Mouse (Mus musculus): ENCODE results near the gene Wnt3a. TPM values are rescaled to one million over a fixed set of nuclear protein-coding genes. Genes with fewer than 3 reads are reported as not detected.
A peak's percentile ranks its signal among the peaks of the same experiment; 100 is the strongest.

Gene Wnt3a
- polyA plus RNA-seq, 1 experiment from 2014 or later: not detected

GRCm38 (mm10) chr11:59278047-59278446, 12.5 kb downstream of the Wnt3a start:
- Histone ChIP-seq H3K27ac (ENCODE audit: low read length) (no peak overlapping the region), H3K9ac (ENCODE audit: low read length) (no peak overlapping the region), H3K4me1 (ENCODE audit: control insufficient read depth, insufficient read depth, low read length) (peaks cover 2% of the 10 kb centered on the region), H3K9me3 (replicated peaks; ENCODE audit: control insufficient read depth, low read length) (no peaks in the 10 kb centered on the region), H3K27me3 (ENCODE audit: control insufficient read depth, insufficient read depth, low read length) (peaks cover 48% of the 10 kb centered on the region), H3K4me3 (ENCODE audit: low read length) (no peak overlapping the region), H3K36me3 (ENCODE audit: control insufficient read depth, insufficient read depth) (no peaks in the 10 kb centered on the region), H3K4me2 (ENCODE audit: low read depth, low read length) (no peak overlapping the region)
- no peak for ATAC-seq (replicated peaks; ENCODE audit: extremely low read depth, insufficient read depth, low FRiP score)
- 59% methylated on average over 4 of the region's 4 CpGs for WGBS

- Histone ChIP-seq H3K27ac (ENCODE audit: low read length) (no peak overlapping the region), H3K36me3 (ENCODE audit: control insufficient read depth, insufficient read depth) (no peaks in the 10 kb centered on the region), H3K27me3 (ENCODE audit: control insufficient read depth, insufficient read depth, low read length) (peaks cover 45% of the 10 kb centered on the region), H3K9ac (ENCODE audit: low read length) (no peak overlapping the region), H3K4me2 (ENCODE audit: low read depth, low read length) (no peak overlapping the region), H3K4me3 (ENCODE audit: low read length) (no peak overlapping the region), H3K9me3 (replicated peaks; ENCODE audit: control insufficient read depth, low read length) (no peaks in the 10 kb centered on the region), H3K4me1 (ENCODE audit: control insufficient read depth, insufficient read depth, low read length) (no peaks in the 10 kb centered on the region)
- 19% methylated on average over 2 of the region's 2 CpGs for WGBS
- no peak for ATAC-seq (replicated peaks; ENCODE audit: extremely low read depth, insufficient read depth, low FRiP score)
Observed at GRCm38 (mm10) chr11:59276877-59277276, 13.7 kb downstream of the Wnt3a start.

- no peak overlapping the region for H3K4me2 ChIP-seq (ENCODE audit: low read depth, low read length)
- H3K4me1 ChIP-seq (ENCODE audit: control insufficient read depth, insufficient read depth, low read length): no peaks in the 10 kb centered on the region
- H3K36me3 ChIP-seq (ENCODE audit: control insufficient read depth, insufficient read depth): no peaks in the 10 kb centered on the region
- H3K27me3 ChIP-seq (ENCODE audit: control insufficient read depth, insufficient read depth, low read length): peaks cover 24% of the 10 kb centered on the region
- H3K4me3 ChIP-seq (ENCODE audit: low read length): no peak overlapping the region
- WGBS: 64% methylated on average over 3 of the region's 3 CpGs
- no peak overlapping the region for H3K27ac ChIP-seq (ENCODE audit: low read length)
- H3K9ac ChIP-seq (ENCODE audit: low read length): no peak overlapping the region
- no peak for ATAC-seq (replicated peaks; ENCODE audit: extremely low read depth, insufficient read depth, low FRiP score)
- H3K9me3 ChIP-seq (replicated peaks; ENCODE audit: control insufficient read depth, low read length): no peaks in the 10 kb centered on the region
Observed at GRCm38 (mm10) chr11:59274184-59274583, 16.4 kb downstream of the Wnt3a start.

GRCm38 (mm10) chr11:59266727-59267126, 23.8 kb downstream of the Wnt3a start:
- Histone ChIP-seq H3K9me3 (replicated peaks; ENCODE audit: control insufficient read depth, low read length) (peaks cover 3% of the 10 kb centered on the region), H3K4me3 (ENCODE audit: low read length) (no peak overlapping the region), H3K36me3 (ENCODE audit: control insufficient read depth, insufficient read depth) (no peaks in the 10 kb centered on the region), H3K9ac (ENCODE audit: low read length) (no peak overlapping the region), H3K27me3 (ENCODE audit: control insufficient read depth, insufficient read depth, low read length) (peaks cover 36% of the 10 kb centered on the region), H3K4me1 (ENCODE audit: control insufficient read depth, insufficient read depth, low read length) (no peaks in the 10 kb centered on the region), H3K27ac (ENCODE audit: low read length) (no peak overlapping the region), H3K4me2 (ENCODE audit: low read depth, low read length) (no peak overlapping the region)
- no peak for ATAC-seq (replicated peaks; ENCODE audit: extremely low read depth, insufficient read depth, low FRiP score)
- 17% methylated on average over 6 of the region's 6 CpGs for WGBS

- Histone ChIP-seq H3K36me3 (ENCODE audit: control insufficient read depth, insufficient read depth) (no peaks in the 10 kb centered on the region), H3K4me2 (ENCODE audit: low read depth, low read length) (no peak overlapping the region), H3K27ac (ENCODE audit: low read length) (no peak overlapping the region), H3K9me3 (replicated peaks; ENCODE audit: control insufficient read depth, low read length) (peaks cover 3% of the 10 kb centered on the region), H3K4me1 (ENCODE audit: control insufficient read depth, insufficient read depth, low read length) (no peaks in the 10 kb centered on the region), H3K9ac (ENCODE audit: low read length) (no peak overlapping the region), H3K27me3 (ENCODE audit: control insufficient read depth, insufficient read depth, low read length) (peaks cover 36% of the 10 kb centered on the region), H3K4me3 (ENCODE audit: low read length) (no peak overlapping the region)
- ATAC-seq (replicated peaks; ENCODE audit: extremely low read depth, insufficient read depth, low FRiP score): no peak
- 56% methylated on average over 8 of the region's 8 CpGs for WGBS
Observed at GRCm38 (mm10) chr11:59265154-59265813, 25.3 kb downstream of the Wnt3a start.

- peak overlapping the region; percentile 71 for H3K9ac ChIP-seq (ENCODE audit: low read length)
- no peaks in the 10 kb centered on the region for H3K4me1 ChIP-seq (ENCODE audit: control insufficient read depth, insufficient read depth, low read length)
- H3K4me3 ChIP-seq (ENCODE audit: low read length): peak overlapping the region; percentile 61
- WGBS: 10% methylated on average over 8 of the region's 8 CpGs
- no peak overlapping the region for H3K27ac ChIP-seq (ENCODE audit: low read length)
- no peak for ATAC-seq (replicated peaks; ENCODE audit: extremely low read depth, insufficient read depth, low FRiP score)
- H3K9me3 ChIP-seq (replicated peaks; ENCODE audit: control insufficient read depth, low read length): peaks cover 3% of the 10 kb centered on the region
- peak overlapping the region; percentile 80 for H3K4me2 ChIP-seq (ENCODE audit: low read depth, low read length)
- peaks cover 36% of the 10 kb centered on the region for H3K27me3 ChIP-seq (ENCODE audit: control insufficient read depth, insufficient read depth, low read length)
- no peaks in the 10 kb centered on the region for H3K36me3 ChIP-seq (ENCODE audit: control insufficient read depth, insufficient read depth)
Observed at GRCm38 (mm10) chr11:59264593-59264992, 26.0 kb downstream of the Wnt3a start.

- H3K9me3 ChIP-seq (replicated peaks; ENCODE audit: control insufficient read depth, low read length): peaks cover 3% of the 10 kb centered on the region
- peak; percentile 69; the same call in 1 of the 2 replicates for ATAC-seq (replicated peaks; ENCODE audit: extremely low read depth, insufficient read depth, low FRiP score)
- no peak overlapping the region for H3K27ac ChIP-seq (ENCODE audit: low read length)
- H3K4me2 ChIP-seq (ENCODE audit: low read depth, low read length): peak overlapping the region; percentile 80
- under 1% methylated on average over 56 of the region's 56 CpGs for WGBS
- H3K27me3 ChIP-seq (ENCODE audit: control insufficient read depth, insufficient read depth, low read length): peaks cover 36% of the 10 kb centered on the region
- no peaks in the 10 kb centered on the region for H3K4me1 ChIP-seq (ENCODE audit: control insufficient read depth, insufficient read depth, low read length)
- H3K4me3 ChIP-seq (ENCODE audit: low read length): peak overlapping the region; percentile 61
- peak overlapping the region; percentile 71 for H3K9ac ChIP-seq (ENCODE audit: low read length)
- H3K36me3 ChIP-seq (ENCODE audit: control insufficient read depth, insufficient read depth): no peaks in the 10 kb centered on the region
Observed at GRCm38 (mm10) chr11:59263870-59264563, 26.5 kb downstream of the Wnt3a start.

GRCm38 (mm10) chr11:59262308-59262707, 28.2 kb downstream of the Wnt3a start:
- no peaks in the 10 kb centered on the region for H3K9me3 ChIP-seq (replicated peaks; ENCODE audit: control insufficient read depth, low read length)
- H3K4me3 ChIP-seq (ENCODE audit: low read length): no peak overlapping the region
- no peak overlapping the region for H3K9ac ChIP-seq (ENCODE audit: low read length)
- H3K27me3 ChIP-seq (ENCODE audit: control insufficient read depth, insufficient read depth, low read length): peaks cover 36% of the 10 kb centered on the region
- H3K4me2 ChIP-seq (ENCODE audit: low read depth, low read length): no peak overlapping the region
- no peaks in the 10 kb centered on the region for H3K4me1 ChIP-seq (ENCODE audit: control insufficient read depth, insufficient read depth, low read length)
- no peak for ATAC-seq (replicated peaks; ENCODE audit: extremely low read depth, insufficient read depth, low FRiP score)
- no peak overlapping the region for H3K27ac ChIP-seq (ENCODE audit: low read length)
- H3K36me3 ChIP-seq (ENCODE audit: control insufficient read depth, insufficient read depth): no peaks in the 10 kb centered on the region

GRCm38 (mm10) chr11:59260706-59261493, 29.7 kb downstream of the Wnt3a start:
- H3K27ac ChIP-seq (ENCODE audit: low read length): no peak overlapping the region
- ATAC-seq (replicated peaks; ENCODE audit: extremely low read depth, insufficient read depth, low FRiP score): no peak
- H3K27me3 ChIP-seq (ENCODE audit: control insufficient read depth, insufficient read depth, low read length): peaks cover 33% of the 10 kb centered on the region
- 58% methylated on average over 10 of the region's 10 CpGs for WGBS
- H3K36me3 ChIP-seq (ENCODE audit: control insufficient read depth, insufficient read depth): no peaks in the 10 kb centered on the region
- H3K4me1 ChIP-seq (ENCODE audit: control insufficient read depth, insufficient read depth, low read length): no peaks in the 10 kb centered on the region
- H3K9ac ChIP-seq (ENCODE audit: low read length): no peak overlapping the region
- no peaks in the 10 kb centered on the region for H3K9me3 ChIP-seq (replicated peaks; ENCODE audit: control insufficient read depth, low read length)
- H3K4me3 ChIP-seq (ENCODE audit: low read length): no peak overlapping the region
- H3K4me2 ChIP-seq (ENCODE audit: low read depth, low read length): no peak overlapping the region

Measured in heart, embryonic 16.5 days (tissue).